Mouse (Mus musculus) lung, embryonic 14.5 days (tissue): ENCODE data around the gene Cog1. TPM values are rescaled to one million over a fixed set of nuclear protein-coding genes. Genes with fewer than 3 reads are reported as not detected.

ENCODE experiments used
- ATAC-seq: fragments of 200-750 bp; cut with Nextera tagmentation; 2 replicates; pipeline ENCODE4 v1.8.0; 2017; ENCODE audit warnings: mild to moderate bottlenecking, moderate TSS enrichment, moderate library complexity; ENCODE audit not compliant: insufficient read depth
- DNase-seq: peaks from one replicate; pipeline ENCODE4 v3.0.0-alpha.2; 2015
- H3K27ac ChIP-seq: fragments of 300-500 bp; sonication (generic); 2 replicates; pipeline ENCODE4 v1.5.1; 2014; ENCODE audit warnings: low read depth, mild to moderate bottlenecking, moderate library complexity
- H3K27me3 ChIP-seq: fragments of 300-500 bp; sonication (generic); 2 replicates; pipeline ENCODE4 v1.6.1; 2014; ENCODE audit warnings: low read length, control low read depth; ENCODE audit not compliant: insufficient read depth
- H3K36me3 ChIP-seq: fragments of 300-500 bp; sonication (generic); 2 replicates; pipeline ENCODE4 v1.6.1; 2014; ENCODE audit warnings: control low read depth; ENCODE audit not compliant: insufficient read depth
- H3K4me1 ChIP-seq: fragments of 300-500 bp; sonication (generic); 2 replicates; pipeline ENCODE4 v1.6.1; 2014; ENCODE audit warnings: antibody characterized with exemption, control low read depth; ENCODE audit not compliant: insufficient read depth
- H3K4me2 ChIP-seq: fragments of 300-500 bp; sonication (generic); 2 replicates; pipeline ENCODE4 v1.6.1; 2014; ENCODE audit warnings: mild to moderate bottlenecking
- H3K4me3 ChIP-seq: fragments of 300-500 bp; sonication (generic); 2 replicates; pipeline ENCODE4 v1.5.1; 2014; ENCODE audit warnings: low read depth, low read length
- H3K9ac ChIP-seq: fragments of 300-500 bp; sonication (generic); 2 replicates; pipeline ENCODE4 v1.6.1; 2014
- H3K9me3 ChIP-seq: fragments of 300-500 bp; sonication (generic); 2 replicates; pipeline ENCODE4 v1.6.1; 2016; ENCODE audit warnings: low read depth, low read length, control low read depth
- CTCF ChIP-seq: IDR thresholded peaks from 2 replicates; pipeline ENCODE4 v1.5.1; 2016; ENCODE audit warnings: antibody characterized with exemption, low read depth
- WGBS: fragments of 180-500 bp; shearing (Covaris S2); extraction: QIAGEN DNeasy Blood & Tissue Kit; methylation state at CpG from one replicate; pipeline ENCODE4 v1.1.7; 2014; 5-methylcytosine and 5-hydroxymethylcytosine counted together
- polyA plus RNA-seq: library from polyadenylated mRNA; unstranded; fragments of >200 nt; fragmentation: Nextera tagmentation; extraction: Ambion mirVana; gene quantifications from 2 replicates; pipeline ENCODE4 v1.2.1, GENCODE M21; 2014

Gene Cog1
- polyA plus RNA-seq, 1 experiment from 2014 or later = 28.4 TPM

DNA sequence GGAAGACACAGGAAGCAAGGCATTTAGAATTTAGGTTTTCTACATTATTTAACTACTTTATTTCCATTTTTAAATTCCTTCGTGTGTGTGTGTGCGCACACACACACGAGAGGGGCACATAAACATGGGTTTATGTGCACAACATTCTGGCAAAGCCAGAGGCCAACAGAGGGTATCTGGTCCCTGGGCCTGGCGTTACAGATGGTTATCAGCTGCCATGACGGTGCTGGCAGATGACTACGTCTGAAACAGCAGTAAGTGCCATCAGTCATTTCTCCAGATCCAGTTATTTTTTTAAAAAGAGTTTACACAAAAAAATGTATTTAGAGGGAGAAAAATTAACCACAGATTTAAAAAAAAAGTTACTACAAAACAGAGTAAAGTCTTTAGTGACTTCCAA lies 17.2 kb downstream of the Cog1 start:
- H3K4me3 ChIP-seq = no peak overlapping the region
- H3K36me3 ChIP-seq = peaks cover 56% of the 10 kb centered on the region
- DNase-seq (no peak), ATAC-seq (no peak)
- H3K27me3 ChIP-seq = no peaks in the 10 kb centered on the region
- H3K27ac ChIP-seq = peak overlapping the region; percentile 63; the same call in 1 of the 2 replicates
- H3K4me2 ChIP-seq = no peak overlapping the region
- H3K4me1 ChIP-seq = 0 out of 2 replicates have a peak, but pooled peaks cover 3% of the 10 kb centered on the region
- TF ChIP-seq CTCF = no peak
- no peak overlapping the region for H3K9ac ChIP-seq
- no peaks in the 10 kb centered on the region for H3K9me3 ChIP-seq
- 58% methylated on average over 6 of the region's 6 CpGs for WGBS

DNA sequence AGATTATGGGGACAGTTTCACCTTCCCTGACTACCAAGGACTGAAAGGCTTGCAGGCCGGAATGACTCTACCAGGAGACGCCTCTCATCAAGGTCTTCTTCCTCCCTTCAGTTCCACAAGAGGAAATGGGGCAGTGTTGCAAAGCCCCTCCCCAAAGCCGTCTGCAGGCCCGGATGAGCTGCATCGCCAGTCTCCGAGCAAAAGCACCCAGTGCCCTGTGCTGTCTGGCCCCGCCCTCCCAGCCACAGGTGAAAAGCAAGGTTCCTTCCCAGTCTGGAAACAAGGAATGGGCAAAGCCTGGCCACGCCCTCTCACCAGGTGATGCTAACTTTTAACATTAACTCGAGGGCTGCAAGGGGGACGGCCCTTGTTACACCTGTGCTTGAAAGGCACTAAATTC lies 17.7 kb downstream of the Cog1 start:
- DNase-seq (peak; percentile 46), ATAC-seq (peak; percentile 35; the same call in 1 of the 2 replicates)
- Histone ChIP-seq H3K27me3 (no peaks in the 10 kb centered on the region), H3K4me2 (no peak overlapping the region), H3K9ac (no peak overlapping the region; the same call in 1 of the 2 replicates), H3K36me3 (peaks cover 55% of the 10 kb centered on the region), H3K4me3 (no peak overlapping the region), H3K27ac (peak overlapping the region; percentile 63; the same call in 1 of the 2 replicates), H3K9me3 (no peaks in the 10 kb centered on the region), H3K4me1 (0 out of 2 replicates have a peak, but pooled peaks cover 3% of the 10 kb centered on the region)
- WGBS = 38% methylated on average over 10 of the region's 10 CpGs
- no peak for TF ChIP-seq CTCF

DNA sequence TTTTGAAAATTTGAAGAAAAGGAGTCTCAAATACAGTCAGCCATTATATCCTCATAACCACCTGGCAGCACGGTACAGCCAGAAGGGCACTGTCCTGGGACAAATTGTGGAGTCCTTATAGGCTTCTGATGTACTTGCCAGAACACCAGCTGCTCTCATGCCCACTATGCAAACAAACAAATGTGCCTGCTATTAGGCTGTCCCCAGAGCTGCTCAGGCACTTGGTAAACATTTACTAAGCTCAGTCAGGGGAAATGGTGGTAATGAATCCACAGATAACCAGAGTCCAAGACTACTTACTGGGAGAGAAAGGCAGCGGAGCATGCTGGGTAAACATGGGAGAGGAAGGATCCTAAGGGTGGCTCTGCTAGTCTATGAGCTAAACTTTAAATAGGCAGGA lies 18.2 kb downstream of the Cog1 start:
- peaks cover 55% of the 10 kb centered on the region for H3K36me3 ChIP-seq
- no peak overlapping the region for H3K9ac ChIP-seq
- H3K4me2 ChIP-seq = no peak overlapping the region
- H3K27ac ChIP-seq = peak overlapping the region; percentile 63; the same call in 1 of the 2 replicates
- 0 out of 2 replicates have a peak, but pooled peaks cover 3% of the 10 kb centered on the region for H3K4me1 ChIP-seq
- ATAC-seq (peak; percentile 32; the same call in 1 of the 2 replicates), DNase-seq (no peak)
- TF ChIP-seq CTCF = no peak
- no peaks in the 10 kb centered on the region for H3K9me3 ChIP-seq
- H3K4me3 ChIP-seq = no peak overlapping the region
- no peaks in the 10 kb centered on the region for H3K27me3 ChIP-seq
- WGBS = 49% methylated on average over 2 of the region's 2 CpGs

DNA sequence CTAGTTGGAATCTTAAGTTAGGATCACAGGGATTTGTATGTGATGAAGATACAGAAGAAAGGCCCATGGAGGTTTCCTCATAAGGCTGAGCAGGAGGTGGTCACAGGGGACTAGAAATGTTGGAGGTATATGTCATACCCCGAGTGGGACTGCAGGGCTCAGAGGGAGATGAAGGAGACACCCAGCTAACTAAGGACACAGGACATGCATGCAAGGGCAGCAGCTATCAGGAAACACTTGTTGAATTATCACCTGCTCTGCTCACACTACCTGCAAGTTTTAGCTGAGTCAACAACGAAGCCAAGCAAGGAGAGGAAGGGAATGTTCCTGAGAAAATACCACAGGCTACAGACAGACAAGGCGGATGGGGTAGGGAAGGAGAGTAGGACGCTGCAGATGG lies 18.7 kb downstream of the Cog1 start:
- 57% methylated on average over 4 of the region's 4 CpGs for WGBS
- no peak overlapping the region for H3K4me3 ChIP-seq
- no peaks in the 10 kb centered on the region for H3K9me3 ChIP-seq
- 0 out of 2 replicates have a peak, but pooled peaks cover 3% of the 10 kb centered on the region for H3K4me1 ChIP-seq
- H3K27me3 ChIP-seq = no peaks in the 10 kb centered on the region
- DNase-seq = no peak
- no peak overlapping the region for H3K9ac ChIP-seq
- peaks cover 55% of the 10 kb centered on the region for H3K36me3 ChIP-seq
- no peak overlapping the region for H3K4me2 ChIP-seq
- ATAC-seq = no peak
- H3K27ac ChIP-seq = 0 out of 2 replicates have a peak overlapping the region, but pooled peaks have one; percentile 15
- TF ChIP-seq CTCF = no peak

DNA sequence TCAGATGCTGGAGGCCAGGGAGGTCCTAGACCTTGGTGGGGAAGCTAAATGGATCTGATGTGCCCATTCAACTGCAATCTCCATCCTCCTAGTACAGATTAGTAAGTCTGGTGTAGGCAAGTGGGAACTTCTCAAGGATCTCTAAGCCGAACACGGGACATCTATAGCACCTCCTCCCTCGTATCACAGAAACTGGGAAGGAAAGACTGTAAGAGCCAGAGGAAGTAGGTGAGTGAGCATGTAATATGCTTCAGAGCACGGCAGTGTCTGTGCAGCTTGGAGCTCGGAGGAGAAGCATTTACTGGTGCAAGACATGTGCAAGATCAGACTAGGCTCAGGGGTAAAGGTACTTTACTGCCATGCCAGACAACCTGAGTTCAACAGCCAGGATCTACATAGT lies 19.9 kb downstream of the Cog1 start:
- Histone ChIP-seq H3K9me3 (no peaks in the 10 kb centered on the region), H3K4me3 (no peak overlapping the region), H3K4me2 (no peak overlapping the region), H3K9ac (no peak overlapping the region), H3K27me3 (no peaks in the 10 kb centered on the region), H3K27ac (no peak overlapping the region), H3K4me1 (0 out of 2 replicates have a peak, but pooled peaks cover 3% of the 10 kb centered on the region), H3K36me3 (peaks cover 54% of the 10 kb centered on the region)
- no peak for TF ChIP-seq CTCF
- DNase-seq (no peak), ATAC-seq (no peak)
- 85% methylated on average over 5 of the region's 5 CpGs for WGBS

DNA sequence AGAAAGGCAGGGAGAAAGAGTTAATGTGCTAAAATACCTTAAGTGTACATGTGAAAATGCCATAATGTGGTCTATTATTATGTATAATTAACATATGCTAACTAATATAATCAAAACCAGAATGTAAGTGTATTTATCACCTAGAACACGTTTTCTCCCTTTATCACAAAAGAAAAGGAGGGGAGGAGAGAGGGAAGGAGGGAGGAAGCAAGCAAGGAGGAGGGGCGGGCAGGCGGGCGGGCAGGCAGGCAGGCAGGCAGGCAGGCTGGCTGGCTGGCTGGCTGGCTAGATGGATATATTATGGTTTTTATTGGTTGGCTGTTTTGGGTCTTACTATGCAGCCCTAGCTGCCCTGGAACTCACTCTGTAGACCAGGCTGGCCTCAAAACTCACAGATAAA lies 20.7 kb downstream of the Cog1 start:
- no peak for TF ChIP-seq CTCF
- DNase-seq = no peak
- H3K4me2 ChIP-seq = no peak overlapping the region
- no peaks in the 10 kb centered on the region for H3K9me3 ChIP-seq
- no peak overlapping the region for H3K9ac ChIP-seq
- peaks cover 57% of the 10 kb centered on the region for H3K36me3 ChIP-seq
- ATAC-seq = no peak
- H3K4me1 ChIP-seq = 0 out of 2 replicates have a peak, but pooled peaks cover 3% of the 10 kb centered on the region
- no peak overlapping the region for H3K27ac ChIP-seq
- H3K4me3 ChIP-seq = no peak overlapping the region
- WGBS = 81% methylated on average over 4 of the region's 4 CpGs
- H3K27me3 ChIP-seq = no peaks in the 10 kb centered on the region

DNA sequence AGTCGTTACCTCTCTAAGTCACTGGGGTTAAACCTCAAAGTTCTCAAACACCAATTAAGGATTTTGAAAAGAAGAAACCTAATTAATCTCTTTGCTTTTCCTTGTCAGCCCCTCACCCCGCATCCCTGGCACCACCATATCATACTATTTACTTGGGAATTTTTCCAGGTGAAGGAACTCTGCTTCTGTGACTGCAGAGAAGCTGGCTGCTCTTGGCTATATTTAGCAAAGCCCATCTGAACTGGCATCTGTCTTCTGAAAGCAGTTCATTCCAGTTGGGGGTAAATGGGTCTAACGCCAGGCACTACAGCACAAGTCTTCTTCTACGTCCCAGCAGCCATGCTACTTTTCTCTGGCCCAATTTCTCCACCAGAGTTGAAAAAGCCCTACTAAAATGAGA lies 24.6 kb downstream of the Cog1 start:
- no peak for DNase-seq
- no peak overlapping the region for H3K27ac ChIP-seq
- H3K9me3 ChIP-seq = no peaks in the 10 kb centered on the region
- no peaks in the 10 kb centered on the region for H3K4me1 ChIP-seq
- H3K36me3 ChIP-seq = peaks cover 73% of the 10 kb centered on the region
- H3K4me3 ChIP-seq = no peak overlapping the region
- no peak for ATAC-seq
- TF ChIP-seq CTCF = no peak
- 90% methylated on average over 4 of the region's 4 CpGs for WGBS
- H3K4me2 ChIP-seq = no peak overlapping the region
- no peaks in the 10 kb centered on the region for H3K27me3 ChIP-seq
- H3K9ac ChIP-seq = no peak overlapping the region
